Mouse (Mus musculus): ENCODE results near the gene Grap.
"Not testable (repeated sequence)": the region's sequence is repeated elsewhere in the genome, so short reads cannot be mapped to it uniquely, and the experiment has no call there.

Grap gene

DNA sequence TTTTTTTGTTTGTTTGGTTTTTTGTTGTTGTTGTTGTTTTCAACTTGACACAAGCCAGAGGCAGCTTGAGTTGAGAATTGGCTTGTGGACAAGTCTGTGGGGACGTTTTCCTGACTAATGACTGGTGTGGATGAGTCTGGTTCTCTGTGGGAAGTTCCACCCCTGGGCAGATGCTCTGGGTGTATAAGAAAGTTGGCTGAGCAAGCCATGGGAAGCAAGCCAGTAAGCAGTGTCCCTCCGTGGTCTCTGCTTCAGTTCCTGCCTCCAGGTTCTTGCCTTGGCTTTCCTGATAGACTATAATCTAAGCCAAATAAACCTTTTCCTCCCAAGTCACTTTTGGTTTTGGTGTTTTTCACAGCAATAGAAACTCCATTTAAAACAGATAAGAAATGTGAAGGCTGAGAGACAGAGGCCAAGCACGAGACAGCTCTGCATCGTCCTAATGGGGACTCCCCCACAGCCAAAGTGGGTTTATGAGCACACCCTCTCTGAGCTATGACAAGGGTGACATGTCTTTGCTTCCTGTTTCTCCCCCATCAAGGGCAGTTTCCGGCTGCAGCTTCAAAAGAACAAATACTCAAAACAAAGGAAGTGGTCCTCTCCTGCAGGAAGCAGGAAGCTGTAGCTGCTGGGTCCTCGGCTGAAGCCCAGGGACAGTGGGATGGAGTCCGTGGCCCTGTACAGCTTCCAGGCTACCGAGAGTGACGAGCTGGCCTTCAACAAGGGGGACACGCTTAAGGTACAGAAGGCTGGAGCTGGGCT, at the start of gene Grap:
TSS of gene Grap (plus strand) at position 580 of the 762 bp plus-strand sequence.
- no peak for DNase-seq

- no peak for DNase-seq
These were observed 45.0 kb upstream of the Grap start for GRCm38 (mm10) chr11:61608072-61608471.

GRCm38 (mm10) chr11:61611197-61611596, 41.9 kb upstream of the Grap start:
- no peak for DNase-seq

DNA sequence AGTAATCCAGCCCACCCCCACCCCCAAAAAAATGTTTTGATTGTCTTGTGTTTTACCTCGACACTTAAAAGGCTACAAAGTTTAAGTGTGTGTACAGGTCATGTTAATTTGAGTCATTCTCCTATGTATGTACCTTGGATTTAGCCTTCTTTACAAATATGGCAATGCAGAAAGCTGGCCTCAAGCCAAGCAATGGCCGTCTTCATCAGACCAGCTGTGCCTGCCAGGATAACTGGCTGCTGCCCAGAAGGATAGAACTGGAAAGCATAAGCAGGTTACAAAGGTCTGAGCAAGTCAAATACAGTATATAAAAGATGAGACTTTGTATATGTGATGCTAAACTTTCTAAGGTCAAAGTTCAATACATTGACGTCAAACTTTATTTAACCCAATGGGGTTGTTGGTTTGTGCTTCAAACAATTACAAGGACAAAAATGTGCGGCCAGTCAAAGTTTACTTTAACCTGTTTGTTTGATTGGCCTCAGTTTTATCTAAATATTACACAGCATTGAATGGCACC, 40.9 kb upstream of the Grap start:
- no peak for DNase-seq

DNA sequence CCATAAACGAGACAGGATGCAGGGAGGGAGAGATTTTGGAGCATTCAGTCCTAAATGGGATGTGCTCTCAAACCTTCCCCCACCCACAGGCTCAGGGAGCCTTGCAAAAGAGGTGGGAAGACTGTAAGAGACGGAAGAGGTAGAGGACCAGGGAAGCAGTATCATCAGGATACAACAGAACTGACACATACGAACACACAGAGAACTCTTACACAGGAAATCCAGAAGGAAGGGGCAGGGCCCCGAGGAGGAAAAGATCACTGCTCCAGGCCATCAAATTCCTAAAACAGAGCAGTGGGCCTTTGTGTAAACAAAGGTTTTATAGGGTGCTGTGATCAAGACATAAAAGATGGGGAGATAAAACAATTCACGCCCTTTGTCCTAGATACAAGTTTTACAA, 38.7 kb upstream of the Grap start:
- DNase-seq, result no peak

DNA sequence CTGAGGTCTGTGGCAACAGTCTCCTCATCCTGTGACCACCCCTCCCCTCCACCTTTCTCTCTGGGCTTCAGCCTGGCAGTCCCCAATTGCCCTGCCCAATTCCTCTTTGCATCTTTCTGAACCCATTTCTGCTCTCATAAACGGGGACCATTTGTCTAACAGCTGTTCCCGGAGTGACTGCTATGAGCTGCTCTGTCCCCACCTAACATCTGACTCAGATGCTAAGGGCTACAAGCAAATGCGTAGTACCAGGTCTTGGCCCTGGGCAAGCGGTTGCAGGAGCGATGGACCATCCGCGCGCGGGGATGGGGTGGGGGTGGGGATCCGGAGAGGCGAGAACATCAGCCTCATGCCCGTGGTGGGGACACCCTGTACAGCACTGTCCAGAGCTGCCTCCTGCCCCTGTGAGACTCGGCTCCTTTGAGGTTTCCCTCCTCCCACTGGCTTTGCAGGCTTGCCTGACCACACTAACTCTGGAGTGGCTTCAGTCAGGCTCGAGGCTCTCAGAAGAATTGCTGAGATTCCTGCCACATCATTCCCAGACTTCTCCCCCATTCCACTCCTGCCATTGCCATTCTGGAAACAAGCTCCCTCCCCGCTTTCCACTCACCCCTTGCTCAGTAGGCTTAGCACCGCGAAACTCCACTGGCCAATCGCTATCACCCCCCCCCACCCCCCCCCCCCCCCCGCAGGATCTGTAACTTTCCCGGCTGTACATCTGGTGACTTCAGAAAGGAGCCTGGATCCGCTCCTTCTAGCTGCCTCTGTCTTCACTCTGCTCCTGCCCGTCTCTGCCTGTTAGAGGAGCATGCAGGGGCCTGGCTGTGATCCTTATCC, 37.2 kb upstream of the Grap start:
- no peak for DNase-seq

GRCm38 (mm10) chr11:61616523-61617292, 36.4 kb upstream of the Grap start:
- no peak for DNase-seq

GRCm38 (mm10) chr11:61617293-61617975, 35.6 kb upstream of the Grap start:
- no peak for DNase-seq

GRCm38 (mm10) chr11:61618131-61618530, 34.9 kb upstream of the Grap start:
- DNase-seq, result no peak

GRCm38 (mm10) chr11:61618571-61618970, 34.5 kb upstream of the Grap start:
- DNase-seq, result no peak

DNA sequence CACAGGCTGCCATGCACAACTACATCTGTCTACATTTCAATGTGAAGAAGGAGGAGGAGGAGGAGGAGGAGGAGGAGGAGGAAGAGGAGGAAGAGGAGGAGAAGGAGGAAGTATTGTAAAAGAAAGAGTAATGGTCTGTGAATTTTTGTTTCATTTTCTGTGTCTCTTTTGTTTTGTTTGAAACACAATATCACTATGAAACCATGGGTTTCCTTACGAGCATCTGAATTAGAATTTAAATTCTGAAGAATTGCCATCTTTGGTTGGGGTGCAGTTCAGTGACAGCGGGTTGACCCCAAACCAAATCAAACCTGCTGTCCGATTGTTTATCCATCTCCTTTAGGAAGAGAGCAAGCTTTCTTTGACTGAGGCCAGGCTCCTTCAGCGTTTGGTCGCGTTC, 33.7 kb upstream of the Grap start:
- no peak for DNase-seq

DNA sequence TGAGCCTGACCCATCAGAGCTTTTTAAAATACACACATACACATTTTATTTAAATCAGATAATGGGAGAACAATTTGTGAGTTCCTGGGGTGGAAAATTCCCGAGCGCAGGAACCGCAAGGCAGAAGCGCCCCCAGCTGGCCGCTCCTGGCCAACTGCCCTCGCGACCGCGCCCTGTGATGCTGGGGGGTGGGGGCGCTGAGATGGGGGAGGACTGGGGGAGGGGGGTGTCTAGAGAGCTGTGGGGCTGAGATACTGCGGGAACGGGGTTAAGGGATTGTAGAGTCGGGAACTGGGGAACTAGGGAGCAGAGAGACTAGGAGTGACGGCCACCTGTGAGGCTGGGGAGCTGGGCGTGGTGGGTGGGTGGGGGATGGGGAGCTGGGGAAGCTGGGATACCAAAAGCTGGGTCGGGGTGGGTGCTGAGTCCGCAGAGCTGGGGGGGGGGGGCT, 33.2 kb upstream of the Grap start:
- peak; percentile 77 for DNase-seq

DNA sequence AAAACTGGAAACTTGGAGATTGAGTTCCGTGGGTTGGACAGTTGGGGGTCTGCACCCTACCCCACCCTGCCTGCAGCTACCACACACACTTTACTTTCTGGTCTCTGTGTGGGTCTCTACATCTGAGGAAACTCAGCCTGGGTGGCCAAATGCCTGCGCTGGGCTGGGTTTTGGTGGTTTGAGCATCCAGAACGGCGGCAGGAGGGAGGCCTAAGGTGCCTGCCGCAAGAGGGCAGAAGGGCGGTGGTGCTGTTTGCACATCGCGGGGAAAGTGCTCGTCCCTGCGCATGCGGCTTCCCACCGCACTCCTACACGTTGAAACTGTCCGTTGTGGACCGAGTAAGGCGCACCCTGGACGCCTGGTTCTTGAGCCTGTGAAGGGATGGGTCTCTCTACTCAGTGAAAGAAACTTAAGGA, 32.8 kb upstream of the Grap start:
- DNase-seq, result peak; percentile 80

- DNase-seq, result no peak
These were observed 32.3 kb upstream of the Grap start for GRCm38 (mm10) chr11:61620762-61621161.

- DNase-seq, result no peak
These were observed 27.9 kb upstream of the Grap start for GRCm38 (mm10) chr11:61625136-61625535.

- DNase-seq, result no peak
These were observed 26.6 kb upstream of the Grap start for GRCm38 (mm10) chr11:61626509-61626908.

DNA sequence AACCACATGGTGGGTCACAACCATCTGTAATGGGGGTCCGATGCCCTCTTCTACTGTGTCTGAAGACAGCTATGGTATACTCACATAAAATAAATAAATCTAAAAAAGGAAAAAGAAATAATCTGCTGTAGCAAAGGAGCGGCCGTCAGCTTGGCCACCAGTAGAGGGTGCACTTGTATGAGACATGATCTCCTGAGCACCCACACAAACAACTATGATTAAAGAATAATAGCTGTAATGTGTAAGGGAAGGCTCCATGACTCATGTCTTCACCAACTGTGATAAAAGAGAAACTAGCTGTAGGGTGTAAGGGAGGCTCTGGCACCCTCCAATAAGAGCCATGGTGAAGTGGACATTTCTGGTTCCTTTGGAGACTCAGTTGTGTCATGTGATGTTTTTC, 23.4 kb upstream of the Grap start:
- no peak for DNase-seq

DNA sequence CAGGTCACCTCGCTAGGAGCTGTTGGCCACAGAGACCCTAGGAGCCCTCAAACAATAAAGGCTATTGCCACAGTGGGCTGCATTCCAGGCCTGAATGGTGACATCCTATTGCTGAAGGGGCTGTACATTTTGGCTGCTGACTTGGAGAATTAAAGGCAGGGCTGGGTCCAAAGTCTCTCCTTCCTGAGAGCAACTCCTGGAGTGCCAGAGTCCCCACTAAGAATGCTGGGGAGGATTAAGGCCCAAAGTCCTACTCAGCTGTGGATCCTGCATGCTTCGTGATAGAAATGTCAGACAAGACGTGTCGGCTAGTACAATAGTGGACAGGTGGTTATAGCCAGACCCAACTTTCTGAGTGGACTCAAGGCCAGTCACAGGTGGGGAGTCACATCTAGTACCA, 16.8 kb upstream of the Grap start:
- DNase-seq, result not testable (repeated sequence)

GRCm38 (mm10) chr11:61637413-61637812, 15.7 kb upstream of the Grap start:
- DNase-seq, result no peak

- no peak for DNase-seq
These were observed 15.2 kb upstream of the Grap start for GRCm38 (mm10) chr11:61637856-61638255.

DNA sequence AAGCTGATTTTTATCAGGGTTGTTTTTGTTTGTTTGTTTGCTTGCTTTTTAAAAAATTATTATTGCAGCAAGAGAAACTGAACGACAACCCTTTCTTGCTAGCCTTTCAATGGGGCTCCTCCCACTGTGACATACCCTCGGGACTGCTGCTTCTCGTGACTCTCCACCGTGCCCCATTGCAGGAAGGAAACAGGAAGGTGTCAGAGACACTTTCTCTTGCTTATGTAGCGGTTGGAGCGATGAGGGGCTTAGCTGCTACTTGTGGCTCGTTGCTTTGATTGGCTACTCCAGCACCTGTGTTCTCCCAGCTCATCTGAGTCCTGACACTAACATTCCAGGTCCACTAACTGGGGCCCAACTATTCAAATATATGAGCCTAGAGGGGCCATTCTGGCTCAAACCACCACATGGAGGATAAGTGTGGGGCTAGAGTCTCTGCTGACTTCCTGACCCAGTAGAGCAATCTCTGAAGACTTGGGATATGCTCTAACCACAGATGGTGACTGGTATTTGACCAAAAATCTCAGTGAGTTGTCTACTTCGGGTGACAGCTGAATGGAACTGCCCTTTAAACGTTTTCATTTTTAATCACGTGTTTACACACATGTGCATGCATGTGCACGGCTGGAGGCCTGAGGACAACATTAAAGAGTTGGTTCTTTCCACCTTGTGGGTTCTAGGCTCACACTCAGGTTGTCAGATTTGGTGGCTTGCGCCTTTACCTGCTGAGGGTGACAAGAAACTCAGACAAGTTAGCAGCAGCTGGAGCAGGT, 14.1 kb upstream of the Grap start:
- DNase-seq, result no peak
